Mouse (Mus musculus) stomach, embryonic 14.5 days (tissue): ENCODE measurements around the gene Thop1. TPM values are rescaled to one million over a fixed set of nuclear protein-coding genes. Genes with fewer than 3 reads are reported as not detected.

ENCODE experiments used
- ATAC-seq: fragments of 200-750 bp; cut with Nextera tagmentation; 2 replicates; pipeline ENCODE4 v1.8.0; 2017; ENCODE audit warnings: low read depth, moderate TSS enrichment; ENCODE audit not compliant: insufficient number of reproducible peaks, insufficient read depth, low FRiP score
- H3K27ac ChIP-seq: fragments of 300-500 bp; sonication (generic); 2 replicates; pipeline ENCODE4 v1.5.1; 2014; ENCODE audit warnings: mild to moderate bottlenecking, low read length, moderate library complexity, mixed read lengths
- H3K27me3 ChIP-seq: fragments of 300-500 bp; sonication (generic); 2 replicates; pipeline ENCODE4 v1.6.1; 2014; ENCODE audit warnings: low read length, control low read depth, mixed read lengths; ENCODE audit not compliant: control insufficient read depth, insufficient read depth
- H3K36me3 ChIP-seq: fragments of 300-500 bp; sonication (generic); 2 replicates; pipeline ENCODE4 v1.6.1; 2014; ENCODE audit warnings: mild to moderate bottlenecking, control low read depth, low read length, moderate library complexity, mixed read lengths; ENCODE audit not compliant: control insufficient read depth, insufficient read depth
- H3K4me1 ChIP-seq: fragments of 300-500 bp; sonication (generic); 2 replicates; pipeline ENCODE4 v1.6.1; 2014; ENCODE audit warnings: low read length, control low read depth, mixed read lengths; ENCODE audit not compliant: control insufficient read depth, insufficient read depth
- H3K4me2 ChIP-seq: fragments of 300-500 bp; sonication (generic); replicated peaks from 2 replicates; pipeline ENCODE4 v1.6.1; 2014; ENCODE audit warnings: low read depth, low read length, control low read depth
- H3K4me3 ChIP-seq: fragments of 300-500 bp; sonication (generic); 2 replicates; pipeline ENCODE4 v1.5.1; 2014; ENCODE audit warnings: low read depth, low read length, control low read depth
- H3K9ac ChIP-seq: fragments of 300-500 bp; sonication (generic); replicated peaks from 2 replicates; pipeline ENCODE4 v1.6.1; 2014; ENCODE audit warnings: low read depth, mild to moderate bottlenecking, control low read depth, low read length, moderate library complexity, mixed read lengths
- H3K9me3 ChIP-seq: fragments of 300-500 bp; sonication (generic); 2 replicates; pipeline ENCODE4 v1.6.1; 2016; ENCODE audit warnings: low read depth, low read length, control low read depth; ENCODE audit not compliant: control insufficient read depth
- WGBS: fragments of 180-500 bp; shearing (Covaris S2); extraction: QIAGEN DNeasy Blood & Tissue Kit; methylation state at CpG from one replicate; pipeline ENCODE4 v1.1.7; 2014; 5-methylcytosine and 5-hydroxymethylcytosine counted together
- polyA plus RNA-seq: library from polyadenylated mRNA; unstranded; fragments of >200 nt; fragmentation: Nextera tagmentation; extraction: Ambion mirVana; gene quantifications from 2 replicates; pipeline ENCODE4 v1.2.1, GENCODE M21; 2014

Thop1 gene
- polyA plus RNA-seq: 38.2 and 39.9 TPM in 2 replicates

DNA sequence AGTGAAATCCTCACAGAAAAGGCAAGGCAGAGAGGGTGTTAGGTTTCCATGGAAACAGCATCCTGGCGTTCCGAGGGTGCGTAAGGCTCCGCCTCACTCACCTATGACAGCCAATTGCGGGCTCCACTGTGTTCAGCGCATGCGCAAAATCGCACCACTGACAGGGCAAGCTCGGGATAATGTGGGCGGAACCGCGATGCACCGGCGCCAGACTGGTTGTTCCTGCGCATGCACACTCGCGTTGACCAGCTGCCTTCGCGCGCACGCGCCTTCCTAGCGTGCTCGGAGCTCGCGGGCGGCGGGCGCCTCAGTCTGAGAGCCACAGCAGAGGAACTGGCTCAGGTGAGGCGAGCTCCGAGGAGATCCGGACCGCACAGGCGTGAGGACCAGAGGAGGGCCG, at the start of gene Thop1:
Gene Thop1 (plus strand): TSS at position 200 of the 400 bp plus-strand sequence.
- WGBS: under 1% methylated on average over 35 of the region's 35 CpGs
- H3K36me3 ChIP-seq: peaks cover 14% of the 10 kb centered on the region
- peak; percentile 96 for ATAC-seq
- peaks cover 6% of the 10 kb centered on the region for H3K4me1 ChIP-seq
- H3K4me3 ChIP-seq: peak within 1 kb of the TSS; percentile 51
- H3K27ac ChIP-seq: no peak within 1 kb of the TSS
- peak within 1 kb of the TSS; percentile 51 for H3K4me2 ChIP-seq
- H3K9ac ChIP-seq: peak within 1 kb of the TSS; percentile 52
- H3K27me3 ChIP-seq: no peaks in the 10 kb centered on the region
- H3K9me3 ChIP-seq: no peaks in the 10 kb centered on the region

GRCm38 (mm10) chr10:81020207-81020606, 49.6 kb upstream of the Thop1 start:
- no peak overlapping the region for H3K27ac ChIP-seq
- no peak overlapping the region for H3K9ac ChIP-seq
- no peak overlapping the region for H3K4me3 ChIP-seq
- no peaks in the 10 kb centered on the region for H3K9me3 ChIP-seq
- H3K27me3 ChIP-seq: peaks cover 8% of the 10 kb centered on the region; the same call in 1 of the 2 replicates
- no peaks in the 10 kb centered on the region for H3K36me3 ChIP-seq
- peaks cover 1% of the 10 kb centered on the region; the same call in 1 of the 2 replicates for H3K4me1 ChIP-seq
- no peak overlapping the region for H3K4me2 ChIP-seq
- WGBS: 45% methylated on average over 2 of the region's 2 CpGs
- ATAC-seq: no peak

DNA sequence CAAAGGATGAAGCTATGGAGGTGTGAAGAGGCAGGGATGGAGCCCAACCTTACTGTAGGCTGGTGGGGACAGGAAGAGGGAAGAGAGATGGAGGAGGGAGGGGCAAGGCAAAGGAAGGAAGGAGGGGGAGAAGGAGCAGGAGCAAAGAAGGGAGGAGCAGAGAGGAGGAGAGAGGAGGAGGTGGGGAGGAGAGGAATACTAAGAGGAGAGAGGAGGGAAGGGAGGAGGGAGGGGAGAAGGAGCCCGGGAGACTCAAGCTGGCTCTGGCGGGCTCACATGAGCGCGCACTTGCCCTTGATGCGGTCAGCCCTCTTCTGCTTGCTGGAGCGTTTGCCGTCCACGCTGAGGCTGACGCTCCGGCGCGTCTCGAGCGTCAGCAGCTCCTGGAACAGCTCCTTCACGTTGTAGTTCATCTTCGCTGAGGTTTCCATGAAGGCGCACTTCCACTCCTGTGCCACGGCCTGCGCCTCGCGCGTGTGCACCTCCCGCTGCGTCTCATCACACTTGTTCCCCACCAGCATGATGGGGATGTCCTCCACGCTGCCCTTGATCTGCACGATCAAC, 48.2 kb upstream of the Thop1 start:
- H3K36me3 ChIP-seq: no peaks in the 10 kb centered on the region
- H3K27me3 ChIP-seq: peaks cover 8% of the 10 kb centered on the region; the same call in 1 of the 2 replicates
- no peak overlapping the region for H3K4me3 ChIP-seq
- no peak overlapping the region for H3K4me2 ChIP-seq
- no peak overlapping the region for H3K9ac ChIP-seq
- no peaks in the 10 kb centered on the region for H3K9me3 ChIP-seq
- 8% methylated on average over 26 of the region's 26 CpGs for WGBS
- ATAC-seq: no peak
- peaks cover 4% of the 10 kb centered on the region; the same call in 1 of the 2 replicates for H3K4me1 ChIP-seq
- H3K27ac ChIP-seq: no peak overlapping the region

DNA sequence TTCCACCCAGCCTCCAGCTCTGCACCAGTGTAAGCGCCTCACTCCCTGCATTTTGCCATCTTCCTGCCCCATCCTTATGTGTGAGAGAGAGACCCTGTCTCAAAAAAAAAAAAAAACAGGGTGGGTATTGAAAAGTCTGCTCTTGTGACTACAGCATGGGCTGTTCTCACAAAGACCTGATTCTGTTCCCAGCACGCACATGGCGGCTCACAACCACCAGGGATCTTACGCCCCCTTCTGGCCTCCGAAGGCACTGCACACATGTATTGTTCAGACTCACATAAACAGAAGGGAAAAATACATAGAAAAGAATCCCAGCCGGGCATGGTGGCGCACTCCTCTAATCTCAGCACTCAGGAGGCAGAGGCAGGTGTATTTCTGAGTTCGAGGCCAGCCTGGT, 47.1 kb upstream of the Thop1 start:
- Histone ChIP-seq H3K27me3 (peaks cover 8% of the 10 kb centered on the region; the same call in 1 of the 2 replicates), H3K9me3 (no peaks in the 10 kb centered on the region), H3K36me3 (no peaks in the 10 kb centered on the region), H3K4me3 (no peak overlapping the region), H3K4me2 (no peak overlapping the region), H3K4me1 (peaks cover 4% of the 10 kb centered on the region; the same call in 1 of the 2 replicates), H3K9ac (no peak overlapping the region), H3K27ac (no peak overlapping the region)
- WGBS: 57% methylated on average over 8 of the region's 8 CpGs
- no peak for ATAC-seq

DNA sequence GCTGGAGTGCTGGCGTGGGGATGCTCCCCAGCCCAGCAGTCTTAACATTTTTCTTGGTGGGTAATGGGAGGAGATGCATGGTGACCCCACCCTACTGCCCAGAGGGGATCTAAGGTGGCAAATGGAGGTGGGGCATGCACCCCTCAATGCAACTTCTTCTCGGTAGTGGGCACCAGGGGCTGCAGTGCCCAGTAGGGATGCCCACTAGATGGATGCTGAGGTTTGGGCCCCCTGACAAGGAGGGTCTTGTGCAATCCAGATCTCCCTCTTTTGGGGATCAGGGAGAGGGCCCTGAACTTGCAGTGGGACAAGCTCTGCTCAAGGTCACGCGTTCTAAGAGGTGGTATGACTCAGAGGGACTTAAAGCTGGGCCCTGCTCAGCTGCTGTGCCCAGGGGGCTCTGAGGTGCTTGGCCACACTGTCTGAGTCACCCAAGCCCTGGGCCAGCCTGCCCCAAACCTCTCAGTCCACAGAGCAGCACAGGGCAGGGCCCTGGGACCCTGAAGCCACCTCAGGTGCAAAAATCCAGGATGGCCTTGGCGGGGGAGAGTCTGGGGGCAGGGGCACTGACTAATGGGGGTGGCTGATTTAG, 45.4 kb upstream of the Thop1 start:
- H3K4me3 ChIP-seq: no peak overlapping the region
- no peaks in the 10 kb centered on the region for H3K9me3 ChIP-seq
- H3K4me1 ChIP-seq: peaks cover 4% of the 10 kb centered on the region; the same call in 1 of the 2 replicates
- H3K4me2 ChIP-seq: no peak overlapping the region
- no peak for ATAC-seq
- H3K9ac ChIP-seq: no peak overlapping the region
- WGBS: 74% methylated on average over 5 of the region's 5 CpGs
- peaks cover 8% of the 10 kb centered on the region; the same call in 1 of the 2 replicates for H3K27me3 ChIP-seq
- no peaks in the 10 kb centered on the region for H3K36me3 ChIP-seq
- H3K27ac ChIP-seq: no peak overlapping the region

DNA sequence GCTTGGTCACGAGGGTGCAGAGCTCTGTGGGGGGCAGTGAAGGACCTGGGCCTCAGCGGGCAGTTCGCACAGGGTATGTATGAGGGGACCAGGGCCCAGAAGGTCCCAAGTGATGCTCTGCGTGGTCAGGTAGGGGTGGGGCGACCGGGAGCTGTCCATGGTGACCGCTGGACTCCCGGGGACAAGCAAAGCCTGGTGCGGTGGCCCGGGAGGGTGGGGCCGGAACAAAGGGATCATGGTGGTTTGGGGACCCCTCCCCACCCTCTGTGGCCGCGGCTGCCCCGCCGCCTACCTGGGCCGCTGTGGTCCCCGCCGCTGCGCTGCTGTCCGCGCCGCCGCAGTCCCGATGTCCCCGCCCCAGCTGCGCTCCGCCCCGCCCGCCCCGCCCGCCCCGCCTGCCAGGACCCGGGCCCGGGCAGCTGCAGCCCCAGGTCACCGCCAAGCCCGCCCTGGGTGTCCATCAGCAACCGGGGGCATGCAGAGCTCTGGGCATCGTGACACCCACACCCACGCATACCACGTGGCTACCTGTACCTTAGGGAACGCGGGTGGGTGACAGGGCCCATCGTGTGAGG, 44.7 kb upstream of the Thop1 start:
- Histone ChIP-seq H3K36me3 (no peaks in the 10 kb centered on the region), H3K4me1 (peaks cover 4% of the 10 kb centered on the region; the same call in 1 of the 2 replicates), H3K9ac (no peak overlapping the region), H3K27me3 (peaks cover 8% of the 10 kb centered on the region; the same call in 1 of the 2 replicates), H3K4me3 (peak overlapping the region; percentile 13; the same call in 1 of the 2 replicates), H3K4me2 (peak overlapping the region; percentile 51), H3K27ac (no peak overlapping the region), H3K9me3 (no peaks in the 10 kb centered on the region)
- no peak for ATAC-seq
- 3% methylated on average over 37 of the region's 43 CpGs for whole genome bisulfite sequencing

DNA sequence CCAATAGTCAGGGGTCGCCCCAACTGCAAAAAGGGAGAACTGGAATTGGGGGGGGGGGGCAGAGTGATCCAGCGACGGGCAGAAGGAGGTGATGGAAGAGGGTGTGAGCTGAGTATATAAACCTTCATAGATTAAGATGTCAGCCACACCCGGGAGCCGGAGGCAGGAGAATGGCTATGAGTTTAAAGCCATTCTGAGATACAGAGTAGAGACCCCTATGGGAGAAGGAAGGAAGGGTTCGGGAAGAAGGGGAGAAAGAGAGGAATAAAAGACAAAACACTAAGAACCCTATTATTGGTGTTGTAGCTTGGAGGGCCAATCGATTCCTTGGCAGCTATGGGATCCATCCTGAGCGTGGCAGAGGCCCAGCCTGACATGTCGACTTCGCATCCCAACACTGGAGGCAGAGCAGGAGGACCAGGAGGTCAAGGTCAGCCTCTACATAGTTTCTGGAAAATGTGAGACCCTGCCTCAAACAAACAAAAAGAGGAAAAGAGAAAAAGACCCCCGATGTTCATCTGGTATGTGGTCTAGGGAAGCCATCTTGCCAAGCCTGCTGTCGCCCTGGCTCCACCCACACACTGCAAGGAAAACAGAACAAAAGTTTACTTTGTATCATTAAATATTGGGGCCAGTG, 44.1 kb upstream of the Thop1 start, which contains the start of gene Diras1:
Gene Diras1 (minus strand): TSS at position 24 of the 637 bp plus-strand sequence.
- H3K9me3 ChIP-seq: no peaks in the 10 kb centered on the region
- WGBS: 41% methylated on average over 12 of the region's 12 CpGs
- peaks cover 4% of the 10 kb centered on the region; the same call in 1 of the 2 replicates for H3K4me1 ChIP-seq
- no peak within 1 kb of the TSS for H3K9ac ChIP-seq
- H3K4me3 ChIP-seq: peak within 1 kb of the TSS; percentile 13; the same call in 1 of the 2 replicates
- H3K27ac ChIP-seq: no peak within 1 kb of the TSS
- ATAC-seq: no peak
- peak within 1 kb of the TSS; percentile 51 for H3K4me2 ChIP-seq
- peaks cover 8% of the 10 kb centered on the region; the same call in 1 of the 2 replicates for H3K27me3 ChIP-seq
- H3K36me3 ChIP-seq: peaks cover 1% of the 10 kb centered on the region; the same call in 1 of the 2 replicates

DNA sequence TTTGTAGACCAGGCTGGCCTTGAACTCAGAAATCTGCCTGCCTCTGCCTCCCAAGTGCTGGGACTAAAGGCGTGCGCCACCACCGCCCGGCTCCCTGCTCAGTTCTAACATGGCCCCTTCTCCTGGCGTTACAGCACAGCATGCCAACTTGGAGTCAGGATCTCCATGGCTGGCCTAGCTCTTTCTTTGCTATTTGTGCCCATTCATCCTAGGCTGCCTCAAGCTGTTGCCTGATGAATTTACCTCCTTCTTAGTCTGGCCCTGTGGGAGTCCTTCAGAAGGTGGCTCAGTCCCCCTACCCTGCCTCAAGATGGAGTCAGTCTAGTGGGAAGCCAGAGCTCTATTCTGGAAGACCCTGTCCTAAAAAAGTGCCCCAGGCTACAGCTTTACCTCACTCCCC, 43.0 kb upstream of the Thop1 start:
- Histone ChIP-seq H3K4me1 (peaks cover 4% of the 10 kb centered on the region; the same call in 1 of the 2 replicates), H3K4me3 (no peak overlapping the region), H3K27me3 (peaks cover 7% of the 10 kb centered on the region; the same call in 1 of the 2 replicates), H3K27ac (no peak overlapping the region), H3K9ac (no peak overlapping the region), H3K36me3 (peaks cover 9% of the 10 kb centered on the region; the same call in 1 of the 2 replicates), H3K9me3 (no peaks in the 10 kb centered on the region), H3K4me2 (no peak overlapping the region)
- no peak for ATAC-seq
- WGBS: 95% methylated on average over 5 of the region's 5 CpGs
